Mouse (Mus musculus): Measurements from ENCODE around the gene Phex. TPM values are rescaled to one million over a fixed set of nuclear protein-coding genes. Genes with fewer than 3 reads are reported as not detected.

Gene Phex
- polyA plus RNA-seq, 1 experiment from 2014 or later = 0.18 TPM

- Histone ChIP-seq H3K36me3 (no peaks in the 10 kb centered on the region), H3K4me3 (no peak overlapping the region), H3K4me2 (replicated peaks) (no peak overlapping the region), H3K9ac (replicated peaks) (no peak overlapping the region), H3K9me3 (no peaks in the 10 kb centered on the region), H3K27ac (replicated peaks) (no peak overlapping the region), H3K27me3 (no peaks in the 10 kb centered on the region), H3K4me1 (0 out of 2 replicates have a peak, but pooled peaks cover 2% of the 10 kb centered on the region)
- 29% methylated on average over 4 of the region's 4 CpGs for WGBS
- ATAC-seq (replicated peaks) = peak; percentile 65
Measured at GRCm38 (mm10) chrX:157306796-157307405, 108.2 kb downstream of the Phex start.

DNA sequence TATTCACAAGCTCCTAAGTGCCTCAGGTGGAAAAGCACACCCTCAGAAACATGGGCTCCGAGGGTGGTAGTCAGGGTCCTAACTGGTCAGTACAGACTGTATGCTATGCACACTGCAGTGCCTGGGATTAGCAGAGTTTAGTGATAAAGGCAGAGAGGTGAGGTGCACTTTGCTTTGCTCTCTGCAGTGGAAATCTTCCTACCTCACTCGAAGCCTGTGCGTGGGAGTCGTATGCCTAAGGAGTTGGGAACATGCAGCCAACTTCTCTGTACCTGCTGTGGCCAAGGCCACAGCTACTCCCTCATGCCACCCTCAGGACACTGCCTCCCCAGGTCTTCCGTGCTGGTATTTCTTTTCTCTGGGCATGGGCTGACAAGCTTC is 109.3 kb downstream of the Phex start:
- WGBS = 70% methylated on average over 5 of the region's 5 CpGs
- no peaks in the 10 kb centered on the region for H3K27me3 ChIP-seq
- no peaks in the 10 kb centered on the region for H3K36me3 ChIP-seq
- H3K9me3 ChIP-seq = no peaks in the 10 kb centered on the region
- H3K9ac ChIP-seq (replicated peaks) = no peak overlapping the region
- no peak overlapping the region for H3K4me3 ChIP-seq
- no peak overlapping the region for H3K27ac ChIP-seq (replicated peaks)
- H3K4me1 ChIP-seq = 0 out of 2 replicates have a peak, but pooled peaks cover 2% of the 10 kb centered on the region
- no peak overlapping the region for H3K4me2 ChIP-seq (replicated peaks)
- 0 out of 2 replicates have a peak, but pooled peaks have one; percentile 28 for ATAC-seq (replicated peaks)

DNA sequence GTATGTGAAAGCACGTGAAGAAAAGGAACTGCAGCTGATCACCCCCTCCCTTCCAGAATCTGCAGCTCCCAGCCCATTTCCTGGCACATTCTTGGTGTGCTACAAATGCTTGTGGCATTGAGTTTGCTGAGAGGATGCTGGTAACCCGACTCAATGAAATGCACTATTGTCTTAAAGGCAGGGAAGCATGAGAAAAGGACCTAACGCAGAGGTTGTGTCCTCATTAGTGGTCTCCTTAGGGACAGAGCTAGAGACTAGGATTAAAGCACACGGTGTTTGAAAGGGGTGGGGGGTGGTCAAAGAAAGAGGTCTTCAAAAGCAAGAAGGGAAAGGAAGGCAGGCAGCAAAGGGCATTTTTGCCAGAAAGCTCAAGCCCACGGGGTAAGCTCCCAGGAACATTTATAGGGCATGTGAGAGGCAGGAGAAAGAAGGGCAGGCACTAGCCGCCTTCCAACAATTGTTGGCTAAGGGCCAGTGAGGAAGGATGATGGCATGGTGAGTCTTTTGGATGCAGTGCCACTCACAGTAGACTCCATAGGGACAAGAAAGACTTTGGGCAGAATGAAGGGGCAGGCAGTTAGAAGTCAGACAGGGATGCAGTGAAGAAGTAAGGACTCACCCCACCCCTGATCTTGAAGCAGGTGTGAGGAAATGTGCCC is 109.8 kb downstream of the Phex start:
- peak; percentile 47 for ATAC-seq (replicated peaks)
- no peak overlapping the region for H3K9ac ChIP-seq (replicated peaks)
- no peaks in the 10 kb centered on the region for H3K27me3 ChIP-seq
- no peak overlapping the region for H3K27ac ChIP-seq (replicated peaks)
- no peak overlapping the region for H3K4me2 ChIP-seq (replicated peaks)
- no peaks in the 10 kb centered on the region for H3K9me3 ChIP-seq
- WGBS = 27% methylated on average over 6 of the region's 6 CpGs
- 0 out of 2 replicates have a peak, but pooled peaks cover 2% of the 10 kb centered on the region for H3K4me1 ChIP-seq
- H3K4me3 ChIP-seq = no peak overlapping the region
- no peaks in the 10 kb centered on the region for H3K36me3 ChIP-seq

- Histone ChIP-seq H3K36me3 (no peaks in the 10 kb centered on the region), H3K9ac (replicated peaks) (no peak overlapping the region), H3K4me1 (no peaks in the 10 kb centered on the region), H3K27me3 (no peaks in the 10 kb centered on the region), H3K4me2 (replicated peaks) (no peak overlapping the region), H3K4me3 (no peak overlapping the region), H3K9me3 (no peaks in the 10 kb centered on the region), H3K27ac (replicated peaks) (no peak overlapping the region)
- ATAC-seq (replicated peaks) = no peak
Measured at GRCm38 (mm10) chrX:157292411-157292810, 122.7 kb downstream of the Phex start.

- Histone ChIP-seq H3K27ac (replicated peaks) (no peak overlapping the region), H3K9ac (replicated peaks) (no peak overlapping the region), H3K4me3 (no peak overlapping the region), H3K36me3 (no peaks in the 10 kb centered on the region), H3K4me1 (no peaks in the 10 kb centered on the region), H3K9me3 (no peaks in the 10 kb centered on the region), H3K4me2 (replicated peaks) (no peak overlapping the region), H3K27me3 (no peaks in the 10 kb centered on the region)
- ATAC-seq (replicated peaks) = no peak
- WGBS = 56% methylated on average over 1 of the region's 1 CpGs
Measured at GRCm38 (mm10) chrX:157276581-157276980, 138.5 kb downstream of the Phex start.

GRCm38 (mm10) chrX:157273291-157273690 is 141.8 kb downstream of the Phex start:
- no peaks in the 10 kb centered on the region for H3K36me3 ChIP-seq
- 83% methylated on average over 3 of the region's 3 CpGs for WGBS
- H3K4me2 ChIP-seq (replicated peaks) = no peak overlapping the region
- H3K4me1 ChIP-seq = no peaks in the 10 kb centered on the region
- H3K9ac ChIP-seq (replicated peaks) = no peak overlapping the region
- no peak overlapping the region for H3K4me3 ChIP-seq
- no peaks in the 10 kb centered on the region for H3K27me3 ChIP-seq
- no peaks in the 10 kb centered on the region for H3K9me3 ChIP-seq
- no peak for ATAC-seq (replicated peaks)
- no peak overlapping the region for H3K27ac ChIP-seq (replicated peaks)

GRCm38 (mm10) chrX:157271609-157272008 is 143.5 kb downstream of the Phex start:
- H3K4me1 ChIP-seq = no peaks in the 10 kb centered on the region
- H3K4me3 ChIP-seq = no peak overlapping the region
- H3K27me3 ChIP-seq = no peaks in the 10 kb centered on the region
- H3K36me3 ChIP-seq = no peaks in the 10 kb centered on the region
- H3K9me3 ChIP-seq = no peaks in the 10 kb centered on the region
- H3K9ac ChIP-seq (replicated peaks) = no peak overlapping the region
- no peak for ATAC-seq (replicated peaks)
- H3K4me2 ChIP-seq (replicated peaks) = no peak overlapping the region
- no peak overlapping the region for H3K27ac ChIP-seq (replicated peaks)
- WGBS = 84% methylated on average over 3 of the region's 3 CpGs

GRCm38 (mm10) chrX:157269726-157270305 is 145.3 kb downstream of the Phex start:
- Histone ChIP-seq H3K27me3 (no peaks in the 10 kb centered on the region), H3K4me2 (replicated peaks) (no peak overlapping the region), H3K4me3 (no peak overlapping the region), H3K36me3 (no peaks in the 10 kb centered on the region), H3K27ac (replicated peaks) (no peak overlapping the region), H3K9ac (replicated peaks) (no peak overlapping the region), H3K9me3 (no peaks in the 10 kb centered on the region), H3K4me1 (no peaks in the 10 kb centered on the region)
- ATAC-seq (replicated peaks) = peak; percentile 32; the same call in 1 of the 2 replicates
- 27% methylated on average over 5 of the region's 5 CpGs for WGBS

- H3K9me3 ChIP-seq = no peaks in the 10 kb centered on the region
- H3K27ac ChIP-seq (replicated peaks) = no peak overlapping the region
- no peaks in the 10 kb centered on the region for H3K27me3 ChIP-seq
- 42% methylated on average over 1 of the region's 1 CpGs for WGBS
- H3K9ac ChIP-seq (replicated peaks) = no peak overlapping the region
- H3K4me2 ChIP-seq (replicated peaks) = no peak overlapping the region
- no peak overlapping the region for H3K4me3 ChIP-seq
- no peaks in the 10 kb centered on the region for H3K36me3 ChIP-seq
- H3K4me1 ChIP-seq = no peaks in the 10 kb centered on the region
- ATAC-seq (replicated peaks) = no peak
Measured at GRCm38 (mm10) chrX:157268141-157268540, 147.0 kb downstream of the Phex start.

GRCm38 (mm10) chrX:157202736-157203135 is 212.4 kb downstream of the Phex start:
- Histone ChIP-seq H3K9me3 (no peaks in the 10 kb centered on the region), H3K4me2 (replicated peaks) (no peak overlapping the region), H3K4me3 (no peak overlapping the region), H3K4me1 (no peaks in the 10 kb centered on the region), H3K36me3 (no peaks in the 10 kb centered on the region), H3K27me3 (no peaks in the 10 kb centered on the region), H3K27ac (replicated peaks) (no peak overlapping the region), H3K9ac (replicated peaks) (no peak overlapping the region)
- ATAC-seq (replicated peaks) = no peak
- WGBS = 94% methylated on average over 1 of the region's 1 CpGs

GRCm38 (mm10) chrX:157184167-157184566 is 230.9 kb downstream of the Phex start:
- Histone ChIP-seq H3K36me3 (no peaks in the 10 kb centered on the region), H3K4me2 (replicated peaks) (no peak overlapping the region), H3K27ac (replicated peaks) (no peak overlapping the region), H3K9ac (replicated peaks) (no peak overlapping the region), H3K27me3 (no peaks in the 10 kb centered on the region), H3K4me3 (no peak overlapping the region), H3K9me3 (no peaks in the 10 kb centered on the region), H3K4me1 (no peaks in the 10 kb centered on the region)
- no peak for ATAC-seq (replicated peaks)
- 77% methylated on average over 4 of the region's 4 CpGs for WGBS

DNA sequence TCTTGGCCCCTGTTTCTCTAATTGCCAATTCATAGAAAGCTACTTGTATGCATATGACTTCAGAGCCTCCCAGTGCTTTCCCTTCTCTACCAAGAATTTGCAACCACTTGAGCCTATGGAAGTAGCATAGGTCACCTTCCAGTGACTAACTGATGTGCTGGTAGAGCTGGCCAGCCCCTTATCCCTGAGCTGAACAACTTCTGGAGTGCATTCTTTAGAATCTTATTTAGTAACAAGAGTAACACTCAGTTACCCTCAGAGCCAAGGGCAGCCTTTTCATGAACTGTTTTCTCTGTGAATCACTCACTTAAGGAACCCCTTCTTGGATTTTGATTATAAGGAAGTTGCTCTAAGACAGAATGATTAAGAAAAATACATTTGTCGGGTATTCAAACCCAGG is 234.3 kb downstream of the Phex start:
- Histone ChIP-seq H3K9ac (replicated peaks) (no peak overlapping the region), H3K9me3 (no peaks in the 10 kb centered on the region), H3K27me3 (no peaks in the 10 kb centered on the region), H3K4me1 (no peaks in the 10 kb centered on the region), H3K4me3 (no peak overlapping the region), H3K4me2 (replicated peaks) (no peak overlapping the region), H3K27ac (replicated peaks) (no peak overlapping the region), H3K36me3 (no peaks in the 10 kb centered on the region)
- no peak for ATAC-seq (replicated peaks)
- 88% methylated on average over 1 of the region's 1 CpGs for WGBS

Data from forebrain, embryonic 15.5 days (tissue).